Mouse (Mus musculus): Measurements from ENCODE around the gene Pdk2. TPM values are rescaled to one million over a fixed set of nuclear protein-coding genes. Genes with fewer than 3 reads are reported as not detected.
"Not testable (repeated sequence)": the region's sequence is repeated elsewhere in the genome, so short reads cannot be mapped to it uniquely, and the experiment has no call there.

The Pdk2 gene
- polyA plus RNA-seq, 1 experiment: 220 TPM

DNA sequence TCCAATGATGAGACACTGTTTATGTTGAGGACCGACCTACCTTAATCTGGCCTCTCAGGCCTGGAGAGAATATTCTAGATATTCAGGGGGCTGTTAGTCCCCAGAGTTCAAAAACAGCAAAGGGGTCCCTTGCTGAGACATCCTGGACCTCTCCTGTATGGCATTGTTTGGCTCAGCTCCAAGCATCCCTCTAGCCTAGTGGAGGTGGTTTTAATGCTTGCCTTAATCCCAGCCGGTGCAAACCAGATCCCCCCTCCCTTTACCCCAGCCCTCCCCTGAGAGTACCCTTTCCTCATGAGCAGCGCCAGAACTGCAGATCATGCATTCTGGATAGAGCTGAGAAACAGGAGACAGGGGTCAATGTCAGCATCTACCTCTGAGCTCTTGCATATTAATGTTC lies 28.7 kb downstream of the Pdk2 start:
- Histone ChIP-seq H3K4me1 (ENCODE audit: control insufficient read depth, insufficient read depth, low read length) (peaks cover 18% of the 10 kb centered on the region), H3K4me3 (ENCODE audit: control insufficient read depth, low read depth, low read length) (no peak overlapping the region), H3K36me3 (ENCODE audit: control insufficient read depth, insufficient read depth, low read length) (no peaks in the 10 kb centered on the region), H3K27ac (ENCODE audit: control insufficient read depth, insufficient read depth, low read depth, low read length) (no peak overlapping the region), H3K27me3 (ENCODE audit: control insufficient read depth, insufficient read depth, low read length) (peaks cover 2% of the 10 kb centered on the region; the same call in 1 of the 2 replicates)
- no peak for TF ChIP-seq CTCF (IDR thresholded peaks at IDR 0.05; ENCODE audit: control insufficient read depth, insufficient read depth, insufficient replicate concordance, low read depth, low read length)
- TF ChIP-seq POLR2A (IDR thresholded peaks at IDR 0.05; ENCODE audit: control insufficient read depth, low read depth, low read length): no peak

- Histone ChIP-seq H3K27ac (ENCODE audit: control insufficient read depth, insufficient read depth, low read depth, low read length) (no peak overlapping the region), H3K4me3 (ENCODE audit: control insufficient read depth, low read depth, low read length) (no peak overlapping the region), H3K4me1 (ENCODE audit: control insufficient read depth, insufficient read depth, low read length) (peaks cover 18% of the 10 kb centered on the region), H3K36me3 (ENCODE audit: control insufficient read depth, insufficient read depth, low read length) (no peaks in the 10 kb centered on the region), H3K27me3 (ENCODE audit: control insufficient read depth, insufficient read depth, low read length) (peaks cover 2% of the 10 kb centered on the region; the same call in 1 of the 2 replicates)
- TF ChIP-seq POLR2A (IDR thresholded peaks at IDR 0.05; ENCODE audit: control insufficient read depth, low read depth, low read length) (no peak), CTCF (IDR thresholded peaks at IDR 0.05; ENCODE audit: control insufficient read depth, insufficient read depth, insufficient replicate concordance, low read depth, low read length) (no peak)
These were observed 29.1 kb downstream of the Pdk2 start for GRCm38 (mm10) chr11:95012075-95012474.

DNA sequence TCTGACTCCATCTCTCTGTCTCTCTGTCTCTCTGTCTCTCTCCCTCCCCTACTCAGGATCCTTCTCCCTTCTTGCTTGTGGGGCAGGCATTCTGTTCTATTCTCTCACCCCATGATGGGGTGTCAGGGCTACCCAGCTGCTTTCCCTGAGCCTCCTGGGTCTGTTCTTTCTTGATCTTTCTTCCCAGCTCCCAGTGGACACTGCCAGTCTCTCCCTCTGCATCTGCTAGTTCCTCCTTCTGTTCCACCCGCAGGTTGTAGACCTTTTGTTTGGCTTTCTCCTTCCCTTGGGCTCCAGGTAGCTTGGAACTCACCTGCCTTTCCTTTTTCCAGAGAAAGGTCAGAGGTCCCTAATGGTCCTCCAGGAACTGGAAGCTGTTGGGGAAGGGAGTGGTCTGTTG lies 29.7 kb downstream of the Pdk2 start:
- peaks cover 21% of the 10 kb centered on the region for H3K4me1 ChIP-seq (ENCODE audit: control insufficient read depth, insufficient read depth, low read length)
- H3K36me3 ChIP-seq (ENCODE audit: control insufficient read depth, insufficient read depth, low read length): no peaks in the 10 kb centered on the region
- H3K27me3 ChIP-seq (ENCODE audit: control insufficient read depth, insufficient read depth, low read length): peaks cover 2% of the 10 kb centered on the region; the same call in 1 of the 2 replicates
- H3K4me3 ChIP-seq (ENCODE audit: control insufficient read depth, low read depth, low read length): no peak overlapping the region
- TF ChIP-seq CTCF (IDR thresholded peaks at IDR 0.05; ENCODE audit: control insufficient read depth, insufficient read depth, insufficient replicate concordance, low read depth, low read length) (no peak), POLR2A (IDR thresholded peaks at IDR 0.05; ENCODE audit: control insufficient read depth, low read depth, low read length) (no peak)
- H3K27ac ChIP-seq (ENCODE audit: control insufficient read depth, insufficient read depth, low read depth, low read length): no peak overlapping the region

DNA sequence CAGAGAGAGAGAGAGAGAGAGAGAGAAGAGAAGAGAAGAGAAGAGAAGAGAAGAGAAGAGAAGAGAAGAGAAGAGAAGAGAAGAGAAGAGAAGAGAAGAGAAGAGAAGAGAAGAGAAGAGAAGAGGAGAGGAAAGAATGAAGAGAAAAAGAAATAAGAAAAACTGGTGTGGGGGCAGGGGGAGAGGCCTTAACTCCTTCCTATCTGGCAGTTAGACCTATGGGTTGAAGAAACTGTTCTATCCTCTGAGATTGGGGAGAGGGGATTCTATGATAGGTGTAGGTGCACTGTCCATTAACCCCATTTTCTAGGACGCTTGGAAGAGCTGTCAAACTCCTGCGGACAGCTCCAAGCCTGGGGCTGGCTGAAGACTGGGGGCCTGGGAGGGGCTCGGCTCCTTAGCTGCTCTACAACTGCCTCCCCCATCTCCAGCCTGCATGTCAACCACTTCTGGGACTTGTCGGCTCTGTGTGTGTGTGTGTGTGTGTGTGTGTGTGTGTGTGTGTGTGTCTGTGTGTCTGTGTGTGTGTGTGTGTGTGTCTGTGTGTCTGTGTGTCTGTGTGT lies 30.2 kb downstream of the Pdk2 start:
- H3K36me3 ChIP-seq (ENCODE audit: control insufficient read depth, insufficient read depth, low read length); H3K4me3 ChIP-seq (ENCODE audit: control insufficient read depth, low read depth, low read length); H3K27ac ChIP-seq (ENCODE audit: control insufficient read depth, insufficient read depth, low read depth, low read length); H3K27me3 ChIP-seq (ENCODE audit: control insufficient read depth, insufficient read depth, low read length): not testable (repeated sequence)
- peaks cover 26% of the 10 kb centered on the region for H3K4me1 ChIP-seq (ENCODE audit: control insufficient read depth, insufficient read depth, low read length)

GRCm38 (mm10) chr11:95010141-95010739 lies 30.9 kb downstream of the Pdk2 start:
- peaks cover 27% of the 10 kb centered on the region for H3K4me1 ChIP-seq (ENCODE audit: control insufficient read depth, insufficient read depth, low read length)

GRCm38 (mm10) chr11:95009629-95010014 lies 31.5 kb downstream of the Pdk2 start, which contains the start of gene Samd14:
Gene Samd14, plus strand, starts transcription at chr11:95009879.
- peaks cover 27% of the 10 kb centered on the region for H3K4me1 ChIP-seq (ENCODE audit: control insufficient read depth, insufficient read depth, low read length)
- no peaks in the 10 kb centered on the region for H3K36me3 ChIP-seq (ENCODE audit: control insufficient read depth, insufficient read depth, low read length)
- H3K27me3 ChIP-seq (ENCODE audit: control insufficient read depth, insufficient read depth, low read length): peaks cover 2% of the 10 kb centered on the region; the same call in 1 of the 2 replicates
- H3K4me3 ChIP-seq (ENCODE audit: control insufficient read depth, low read depth, low read length): peak within 1 kb of the TSS; percentile 79
- TF ChIP-seq CTCF (IDR thresholded peaks at IDR 0.05; ENCODE audit: control insufficient read depth, insufficient read depth, insufficient replicate concordance, low read depth, low read length): no peak
- no peak for TF ChIP-seq POLR2A (IDR thresholded peaks at IDR 0.05; ENCODE audit: control insufficient read depth, low read depth, low read length)
- no peak within 1 kb of the TSS for H3K27ac ChIP-seq (ENCODE audit: control insufficient read depth, insufficient read depth, low read depth, low read length)

More at GRCm38 (mm10) chr11:95010141-95010739, 30.9 kb downstream of the Pdk2 start:
- Histone ChIP-seq H3K4me3 (ENCODE audit: control insufficient read depth, low read depth, low read length) (peak overlapping the region; percentile 46), H3K27me3 (ENCODE audit: control insufficient read depth, insufficient read depth, low read length) (peaks cover 2% of the 10 kb centered on the region; the same call in 1 of the 2 replicates), H3K27ac (ENCODE audit: control insufficient read depth, insufficient read depth, low read depth, low read length) (no peak overlapping the region), H3K36me3 (ENCODE audit: control insufficient read depth, insufficient read depth, low read length) (no peaks in the 10 kb centered on the region)
- TF ChIP-seq POLR2A (IDR thresholded peaks at IDR 0.05; ENCODE audit: control insufficient read depth, low read depth, low read length) (no peak), CTCF (IDR thresholded peaks at IDR 0.05; ENCODE audit: control insufficient read depth, insufficient read depth, insufficient replicate concordance, low read depth, low read length) (no peak)

DNA sequence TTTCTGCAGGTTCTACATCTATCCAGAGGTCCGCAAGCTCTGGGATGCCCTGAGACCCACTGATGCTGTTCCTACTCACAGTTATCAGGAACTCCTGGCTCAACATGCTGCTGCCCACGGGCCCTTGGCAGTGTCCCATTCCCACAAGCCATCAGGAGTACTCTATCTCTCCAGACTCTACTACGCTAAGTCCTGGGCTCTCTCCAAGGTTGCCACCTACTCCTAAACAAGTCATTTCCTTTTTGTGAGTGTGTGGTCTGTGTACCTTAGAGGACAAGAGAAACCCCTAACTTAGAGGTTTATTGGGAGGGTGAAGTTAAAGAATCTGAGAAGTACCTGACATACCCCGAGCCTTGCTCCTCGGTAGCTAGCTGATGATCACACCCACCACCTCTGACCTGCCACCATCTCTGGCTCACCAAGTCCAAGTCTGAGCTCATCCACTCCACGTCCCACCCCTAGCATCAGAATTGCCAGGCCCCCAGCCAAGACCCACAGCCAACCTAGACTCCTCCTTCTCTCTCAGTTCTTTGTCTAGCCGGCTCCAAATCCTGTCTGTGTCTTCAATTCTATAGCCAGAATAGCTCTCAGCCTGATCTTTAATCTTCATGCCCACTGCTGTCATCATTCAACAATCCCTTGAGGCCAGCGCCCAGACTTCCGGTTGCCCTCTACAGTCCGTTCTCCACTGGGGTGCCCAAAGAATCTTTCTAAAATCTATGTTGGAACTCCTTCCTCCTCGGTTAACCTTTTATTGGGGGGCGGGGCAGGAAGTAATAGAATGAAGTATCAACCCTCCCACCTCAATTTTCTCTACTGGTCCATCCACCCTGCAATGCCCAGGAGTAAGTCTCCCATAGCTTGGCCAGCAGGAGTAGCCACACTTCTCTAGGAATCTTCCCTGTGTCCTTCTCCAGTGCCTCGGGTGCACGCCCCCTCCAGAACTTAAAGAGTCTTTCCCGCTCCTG lies 32.2 kb downstream of the Pdk2 start:
- no peak overlapping the region for H3K27ac ChIP-seq (ENCODE audit: control insufficient read depth, insufficient read depth, low read depth, low read length)
- no peaks in the 10 kb centered on the region for H3K36me3 ChIP-seq (ENCODE audit: control insufficient read depth, insufficient read depth, low read length)
- H3K4me1 ChIP-seq (ENCODE audit: control insufficient read depth, insufficient read depth, low read length): peaks cover 27% of the 10 kb centered on the region
- H3K27me3 ChIP-seq (ENCODE audit: control insufficient read depth, insufficient read depth, low read length): peaks cover 2% of the 10 kb centered on the region; the same call in 1 of the 2 replicates
- no peak for TF ChIP-seq CTCF (IDR thresholded peaks at IDR 0.05; ENCODE audit: control insufficient read depth, insufficient read depth, insufficient replicate concordance, low read depth, low read length)
- TF ChIP-seq POLR2A (IDR thresholded peaks at IDR 0.05; ENCODE audit: control insufficient read depth, low read depth, low read length): no peak
- H3K4me3 ChIP-seq (ENCODE audit: control insufficient read depth, low read depth, low read length): peak overlapping the region; percentile 79

Measured in testis, adult 2 months (tissue).